Comparison of ENCODE assay signal across 8 mouse cellular contexts in genomic region chr6:134896570-134897436, GRCm38 (mm10). TPM values are rescaled to one million over a fixed set of nuclear protein-coding genes. Genes with fewer than 3 reads are reported as not detected.
A peak's percentile ranks its signal among the peaks of the same experiment; 100 is the strongest.
DNase-seq lines count a peak whose midpoint lies in the region; ATAC-seq and TF ChIP-seq lines count a peak whose summit lies in the region.

No protein-coding gene starts in this region.

- H3K4me1 ChIP-seq in cerebellum, adult 2 months (ENCODE audit: control insufficient read depth, insufficient read depth, low read length), result no peaks in the 10 kb centered on the region
- no peaks in the 10 kb centered on the region for H3K4me1 ChIP-seq in limb, embryonic 11.5 days (ENCODE audit: control insufficient read depth, insufficient read depth, low read length)
- H3K4me1 ChIP-seq in neural tube, embryonic 13.5 days (replicated peaks), result peaks cover 19% of the 10 kb centered on the region

- H3K27me3 ChIP-seq in cerebellum, adult 2 months (ENCODE audit: control insufficient read depth, insufficient read depth, low read length), result no peaks in the 10 kb centered on the region
- no peaks in the 10 kb centered on the region for H3K27me3 ChIP-seq in limb, embryonic 11.5 days (ENCODE audit: control insufficient read depth, insufficient read depth, low read length)
- no peaks in the 10 kb centered on the region for H3K27me3 ChIP-seq in neural tube, embryonic 13.5 days

- peak overlapping the region; percentile 91 for H3K9ac ChIP-seq in limb, embryonic 11.5 days (ENCODE audit: low read length)
- H3K9ac ChIP-seq in neural tube, embryonic 13.5 days, result peak overlapping the region; percentile 90; the same call in 1 of the 2 replicates

- ATAC-seq in cerebellum, adult (ENCODE audit: insufficient number of reproducible peaks, low FRiP score, low TSS enrichment), result no peak
- no peak for ATAC-seq in limb, embryonic 11.5 days (ENCODE audit: insufficient number of reproducible peaks, low FRiP score, low TSS enrichment, low read depth)
- ATAC-seq in neural tube, embryonic 13.5 days (ENCODE audit: low read depth), result no peak

- H3K4me2 ChIP-seq in limb, embryonic 11.5 days (ENCODE audit: low read depth, severe bottlenecking), result peak overlapping the region; percentile 52
- H3K4me2 ChIP-seq in neural tube, embryonic 13.5 days, result peak overlapping the region; percentile 66

- no peak overlapping the region for H3K27ac ChIP-seq in cerebellum, adult 2 months (ENCODE audit: insufficient read depth, low read length)
- no peak overlapping the region; the same call in 1 of the 2 replicates for H3K27ac ChIP-seq in limb, embryonic 11.5 days (replicated peaks; ENCODE audit: low read depth, low read length)
- H3K27ac ChIP-seq in neural tube, embryonic 13.5 days (replicated peaks), result no peak overlapping the region

- TF ChIP-seq POLR2A in cerebellum, adult 2 months (IDR thresholded peaks at IDR 0.05; ENCODE audit: borderline replicate concordance, insufficient read depth, low read length), result no peak

- no peaks in the 10 kb centered on the region for H3K9me3 ChIP-seq in limb, embryonic 11.5 days (ENCODE audit: control insufficient read depth, low read length)
- H3K9me3 ChIP-seq in neural tube, embryonic 13.5 days, result no peaks in the 10 kb centered on the region

- TF ChIP-seq CTCF in cerebellum, adult 2 months (IDR thresholded peaks at IDR 0.05; ENCODE audit: borderline replicate concordance, insufficient read depth, low read depth, low read length), result no peak

- no peaks in the 10 kb centered on the region for H3K36me3 ChIP-seq in limb, embryonic 11.5 days (ENCODE audit: control insufficient read depth, insufficient read depth, low read length)
- no peaks in the 10 kb centered on the region for H3K36me3 ChIP-seq in neural tube, embryonic 13.5 days

- DNase-seq in cerebellum, adult 2 months, result no peak
- DNase-seq in thymus, postnatal 14 days, result peak; percentile 25
- no peak for DNase-seq in thymus, postnatal 10 days (ENCODE audit: low spot score in 2 of 2)
- DNase-seq in limb, embryonic 11.5 days (ENCODE audit: low spot score), result no peak
- no peak for DNase-seq in gastrocnemius, postnatal 10 days
- DNase-seq in ovary, postnatal 14 days (ENCODE audit: low spot score), result no peak

- peak overlapping the region; percentile 94 for H3K4me3 ChIP-seq in cerebellum, adult 2 months (replicated peaks; ENCODE audit: insufficient read depth, low read depth, low read length)
- H3K4me3 ChIP-seq in limb, embryonic 11.5 days (ENCODE audit: low read depth, low read length), result peak overlapping the region; percentile 42; the same call in 1 of the 2 replicates
- H3K4me3 ChIP-seq in neural tube, embryonic 13.5 days, result peak overlapping the region; percentile 66

- 14% methylated on average over 15 of the region's 15 CpGs for WGBS in cerebellum, adult 2 months
- 67% methylated on average over 15 of the region's 15 CpGs for WGBS in limb, embryonic 11.5 days
- WGBS in neural tube, embryonic 13.5 days, result 60% methylated on average over 15 of the region's 15 CpGs

RNA-seq across cellular contexts. Expression of gene Gpr19, which starts 1.6 kb away (rescaled TPM):
- 30.5 and 32.5 TPM in 2 replicates for polyA plus RNA-seq in cerebellum, adult 2 months (2012; rRNA removed)
- 8.9 and 9.8 TPM in 2 replicates for polyA plus RNA-seq in limb, embryonic 11.5 days (2014; fragmentation: Nextera tagmentation; extraction: Ambion mirVana)
- 37.1 and 39.1 TPM in 2 replicates for polyA plus RNA-seq in neural tube, embryonic 13.5 days (2015; fragmentation: Nextera tagmentation; extraction: Ambion mirVana)
- total RNA-seq in gastrocnemius, postnatal 10 days (2021), result 1 to 10 TPM; 6.4 to 6.8 TPM

RNA-seq across cellular contexts. Expression of gene Cdkn1b, which starts 23.4 kb away (rescaled TPM):
- polyA plus RNA-seq in cerebellum, adult 2 months (2012; rRNA removed), result 45.6 and 52.7 TPM in 2 replicates
- 13.7 and 16.1 TPM in 2 replicates for polyA plus RNA-seq in limb, embryonic 11.5 days (2014; fragmentation: Nextera tagmentation; extraction: Ambion mirVana)
- polyA plus RNA-seq in neural tube, embryonic 13.5 days (2015; fragmentation: Nextera tagmentation; extraction: Ambion mirVana), result 21.7 and 24.1 TPM in 2 replicates
- total RNA-seq in gastrocnemius, postnatal 10 days (2021), result 10 to 100 TPM; 47.0 to 51.8 TPM

Comparison
In these comparisons a context has a peak if more than half of its experiments do, and no peak if none do; other contexts are left out.
1. H3K4me3 ChIP-seq: peak in every context shown above with its lines; median percentile 94 in cerebellum, adult 2 months; 66 in neural tube, embryonic 13.5 days; 42 in limb, embryonic 11.5 days.